Mouse (Mus musculus): ENCODE results near the gene Zdhhc16.

The Zdhhc16 gene

DNA sequence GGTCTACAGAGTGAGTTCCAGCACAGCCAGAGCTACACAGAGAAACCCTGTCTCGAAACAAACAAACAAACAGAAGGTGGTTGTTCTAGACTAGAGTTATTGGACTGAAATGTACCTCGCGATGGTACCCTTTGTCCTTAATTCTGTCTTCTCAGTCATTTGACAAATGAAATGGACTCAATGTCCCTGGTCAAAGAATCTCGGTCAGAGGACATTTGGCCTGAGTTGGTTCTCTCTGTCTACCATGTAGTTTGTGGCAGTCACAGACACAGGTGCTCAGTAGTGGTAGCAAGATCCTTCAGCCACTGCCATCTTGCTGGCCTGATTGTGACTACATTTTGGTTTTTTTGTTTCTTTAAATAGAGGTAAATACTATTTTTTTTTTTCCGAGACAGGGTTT lies 52.7 kb downstream of the Zdhhc16 start:
- no peak for DNase-seq (ENCODE audit: low read depth in 2 of 2, low spot score in 2 of 2)

DNA sequence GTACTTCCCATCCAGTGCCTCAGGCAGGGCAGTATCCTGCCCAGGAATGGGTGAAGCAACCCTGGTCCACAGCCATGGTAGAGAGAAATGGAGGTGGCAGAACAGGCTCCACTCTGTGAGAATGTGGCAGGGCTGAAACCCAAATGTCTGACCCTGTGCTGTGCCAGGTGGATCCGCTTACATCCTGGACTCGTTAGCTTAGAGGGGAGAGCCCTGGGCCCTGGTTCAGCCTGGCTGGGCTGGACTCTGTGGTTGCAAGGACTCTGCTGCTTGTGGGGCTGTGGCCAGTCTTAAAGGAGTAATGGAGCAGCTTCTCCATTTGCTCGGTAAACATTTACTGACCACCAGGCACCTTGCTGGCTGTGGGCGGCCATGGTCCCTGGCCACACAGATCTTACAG lies 53.9 kb downstream of the Zdhhc16 start:
- no peak for DNase-seq (ENCODE audit: low read depth in 2 of 2, low spot score in 2 of 2)

DNA sequence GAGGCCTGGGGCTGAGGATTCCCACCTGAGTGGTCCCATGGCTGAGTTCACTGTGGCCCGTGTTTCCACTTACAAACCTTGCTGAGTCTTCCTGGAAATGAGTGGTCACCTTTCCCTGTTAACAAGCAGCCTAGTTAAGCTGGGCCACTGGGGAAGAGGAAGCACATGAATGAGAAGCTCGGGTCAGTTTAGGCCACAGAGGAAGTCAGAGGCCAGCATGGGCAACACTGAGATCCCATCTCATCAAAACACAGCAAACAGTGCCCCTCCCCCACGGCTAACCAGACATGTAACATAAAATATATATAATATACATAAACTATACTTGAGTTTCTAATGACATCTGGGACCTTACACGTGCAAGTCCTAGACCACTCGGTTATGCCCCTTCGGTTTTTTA lies 56.5 kb downstream of the Zdhhc16 start:
- DNase-seq (ENCODE audit: low read depth in 2 of 2, low spot score in 2 of 2): no peak

- DNase-seq (ENCODE audit: low read depth in 2 of 2, low spot score in 2 of 2): no peak
Measured at GRCm38 (mm10) chr19:41991926-41992477, 58.7 kb downstream of the Zdhhc16 start.

DNA sequence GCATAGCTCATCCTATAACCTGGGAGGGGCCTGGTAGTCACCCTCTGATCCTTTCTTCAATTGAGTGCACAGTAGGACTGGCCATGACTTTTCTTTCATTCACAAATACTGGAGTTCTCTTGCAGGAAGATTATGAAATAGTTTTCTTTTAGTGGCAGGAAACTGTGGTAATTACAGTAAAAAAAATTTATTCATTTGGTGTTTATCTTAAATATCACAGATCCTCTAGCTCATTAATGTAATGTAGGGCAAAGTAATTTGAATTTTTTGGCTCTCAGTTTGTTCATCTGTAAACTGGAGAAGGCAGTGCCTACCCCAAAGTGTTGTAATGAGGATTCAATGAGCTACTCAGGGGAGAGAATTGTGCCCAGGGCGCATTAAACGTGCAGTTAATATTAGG lies 59.7 kb downstream of the Zdhhc16 start:
- DNase-seq (ENCODE audit: low read depth in 2 of 2, low spot score in 2 of 2): no peak

DNA sequence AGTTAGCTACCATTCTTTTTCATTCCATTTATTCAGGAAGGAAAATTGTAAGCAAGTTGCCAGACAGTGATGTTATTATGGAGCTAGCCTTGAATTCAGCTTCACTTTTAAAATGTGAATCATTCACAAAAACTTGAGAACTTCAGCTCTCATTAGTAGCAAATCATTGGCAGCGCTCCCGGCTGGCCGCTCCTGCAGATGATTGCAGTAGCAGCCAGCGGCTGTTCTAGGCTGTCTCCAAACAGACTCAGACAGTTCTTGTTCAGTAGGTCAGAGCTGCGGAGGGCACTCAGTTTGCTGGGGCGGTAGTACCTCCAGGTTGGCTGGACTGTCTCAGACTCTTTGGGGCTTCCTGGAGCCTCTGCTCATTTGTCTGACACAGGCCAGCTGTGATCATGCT lies 60.2 kb downstream of the Zdhhc16 start:
- no peak for DNase-seq (ENCODE audit: low read depth in 2 of 2, low spot score in 2 of 2)
